Mouse (Mus musculus): ENCODE results near the gene Olfr1346. TPM values are rescaled to one million over a fixed set of nuclear protein-coding genes. Genes with fewer than 3 reads are reported as not detected.

The Olfr1346 gene
- polyA plus RNA-seq, 1 experiment: not detected

DNA sequence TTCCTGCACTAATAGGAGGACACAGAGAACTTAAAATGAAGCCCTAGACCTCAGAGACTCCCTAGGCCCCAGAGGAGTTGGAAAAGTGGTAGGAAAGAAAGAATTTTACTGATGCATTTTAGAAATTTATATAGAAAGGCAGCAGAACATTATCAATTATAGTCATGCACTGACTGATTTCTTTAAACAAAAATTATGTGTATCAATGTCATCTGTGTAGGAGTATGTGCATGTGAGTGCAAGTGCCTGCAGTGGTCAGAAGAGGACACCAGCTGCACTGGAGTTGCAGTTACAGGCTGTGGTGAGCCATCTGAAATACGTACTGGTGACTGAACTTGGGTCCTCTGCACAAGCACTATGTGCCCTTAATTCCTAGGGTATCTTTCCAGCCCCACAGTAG is 32.8 kb downstream of the Olfr1346 start, which contains the start of gene Olfr1347:
Gene Olfr1347 (minus strand): TSS at position 101 of the 400 bp plus-strand sequence.
- Histone ChIP-seq H3K4me3 (ENCODE audit: insufficient read depth, low read length) (no peak within 1 kb of the TSS), H3K4me1 (ENCODE audit: control insufficient read depth, insufficient read depth, low read length) (no peaks in the 10 kb centered on the region), H3K27ac (ENCODE audit: insufficient read depth, low read length) (no peak within 1 kb of the TSS)
- TF ChIP-seq POLR2A (IDR thresholded peaks at IDR 0.05; ENCODE audit: low read depth, low read length): no peak
- TF ChIP-seq CTCF (IDR thresholded peaks at IDR 0.05; ENCODE audit: borderline replicate concordance, insufficient read depth, low read length): no peak

GRCm38 (mm10) chr7:6508648-6509047 is 41.7 kb downstream of the Olfr1346 start, which contains the start of gene Olfr1348:
Olfr1348 (minus strand) TSS chr7:6508748.
- H3K27ac ChIP-seq (ENCODE audit: insufficient read depth, low read length): no peak within 1 kb of the TSS
- no peak within 1 kb of the TSS for H3K4me3 ChIP-seq (ENCODE audit: insufficient read depth, low read length)
- TF ChIP-seq CTCF (IDR thresholded peaks at IDR 0.05; ENCODE audit: borderline replicate concordance, insufficient read depth, low read length): no peak
- no peak for TF ChIP-seq POLR2A (IDR thresholded peaks at IDR 0.05; ENCODE audit: low read depth, low read length)
- no peaks in the 10 kb centered on the region for H3K4me1 ChIP-seq (ENCODE audit: control insufficient read depth, insufficient read depth, low read length)

DNA sequence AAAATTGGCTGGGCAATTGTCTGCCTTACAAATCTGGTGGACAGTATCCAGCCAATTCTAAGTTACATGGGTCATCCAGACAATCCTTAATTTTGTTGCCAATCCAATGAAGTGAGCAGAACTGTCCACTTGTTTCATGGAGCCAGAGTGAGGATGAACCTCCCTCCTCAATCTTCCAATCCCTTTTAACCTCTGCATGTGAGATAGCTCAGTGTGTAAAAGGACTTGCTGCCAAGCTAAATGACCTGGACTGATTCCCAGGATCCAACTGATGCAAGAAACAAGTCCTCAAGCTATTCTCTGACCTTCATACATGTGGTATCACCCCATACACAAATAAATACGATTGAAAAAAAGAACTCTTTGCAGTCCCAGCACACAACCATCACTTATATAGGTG is 54.8 kb downstream of the Olfr1346 start:
- TF ChIP-seq POLR2A (IDR thresholded peaks at IDR 0.05; ENCODE audit: low read depth, low read length) (no peak), CTCF (IDR thresholded peaks at IDR 0.05; ENCODE audit: borderline replicate concordance, insufficient read depth, low read length) (no peak)
- Histone ChIP-seq H3K4me3 (ENCODE audit: insufficient read depth, low read length) (no peak overlapping the region), H3K4me1 (ENCODE audit: control insufficient read depth, insufficient read depth, low read length) (no peaks in the 10 kb centered on the region), H3K27ac (ENCODE audit: insufficient read depth, low read length) (no peak overlapping the region)

- no peak within 1 kb of the TSS for H3K4me3 ChIP-seq (ENCODE audit: insufficient read depth, low read length)
- H3K27ac ChIP-seq (ENCODE audit: insufficient read depth, low read length): no peak within 1 kb of the TSS
- TF ChIP-seq POLR2A (IDR thresholded peaks at IDR 0.05; ENCODE audit: low read depth, low read length): no peak
- no peak for TF ChIP-seq CTCF (IDR thresholded peaks at IDR 0.05; ENCODE audit: borderline replicate concordance, insufficient read depth, low read length)
- no peaks in the 10 kb centered on the region for H3K4me1 ChIP-seq (ENCODE audit: control insufficient read depth, insufficient read depth, low read length)
These were observed 55.9 kb downstream of the Olfr1346 start, which contains the start of gene Olfr1349 for GRCm38 (mm10) chr7:6522850-6523249. Olfr1349 (minus strand) TSS chr7:6522950.

DNA sequence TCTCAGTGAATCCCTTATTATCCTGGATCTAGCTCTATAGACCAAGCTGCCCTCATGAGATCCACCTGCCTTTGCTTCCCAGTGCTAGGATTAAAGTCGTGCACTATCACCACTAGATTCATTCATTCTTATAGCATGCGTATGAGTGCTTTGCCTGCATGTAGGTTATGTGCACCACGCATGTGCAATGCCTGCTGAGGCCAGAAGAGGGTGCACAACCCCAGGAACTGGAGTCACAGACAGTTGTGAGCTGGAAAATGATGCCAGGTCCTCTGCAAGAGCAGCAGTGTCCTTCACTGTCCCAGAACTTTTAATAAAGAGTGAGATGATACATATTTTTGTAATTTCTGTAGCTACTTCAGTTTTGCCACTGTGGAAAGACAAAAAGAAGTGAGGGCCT is 58.1 kb downstream of the Olfr1346 start:
- Histone ChIP-seq H3K4me3 (ENCODE audit: insufficient read depth, low read length) (no peak overlapping the region), H3K27ac (ENCODE audit: insufficient read depth, low read length) (no peak overlapping the region), H3K4me1 (ENCODE audit: control insufficient read depth, insufficient read depth, low read length) (no peaks in the 10 kb centered on the region)
- TF ChIP-seq CTCF (IDR thresholded peaks at IDR 0.05; ENCODE audit: borderline replicate concordance, insufficient read depth, low read length) (no peak), POLR2A (IDR thresholded peaks at IDR 0.05; ENCODE audit: low read depth, low read length) (no peak)

DNA sequence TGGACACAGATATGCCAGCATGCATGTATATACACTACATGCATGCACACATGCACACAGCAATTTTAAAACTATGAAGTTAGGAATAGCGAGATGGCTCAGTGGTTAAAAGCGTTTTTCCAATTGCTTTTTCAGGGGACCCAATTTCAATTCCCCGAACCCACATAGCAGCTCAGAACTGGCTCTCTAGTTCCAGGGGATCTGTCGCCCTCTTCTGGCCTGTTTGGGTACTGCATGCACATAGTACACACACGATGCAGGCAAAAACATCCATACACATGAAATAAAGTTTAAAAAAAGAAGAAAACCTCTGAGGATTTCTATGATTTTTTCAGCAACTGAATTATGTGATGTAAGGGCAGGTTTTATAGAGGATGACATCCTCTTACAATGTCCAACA is 59.2 kb downstream of the Olfr1346 start:
- TF ChIP-seq POLR2A (IDR thresholded peaks at IDR 0.05; ENCODE audit: low read depth, low read length) (no peak), CTCF (IDR thresholded peaks at IDR 0.05; ENCODE audit: borderline replicate concordance, insufficient read depth, low read length) (no peak)
- Histone ChIP-seq H3K4me3 (ENCODE audit: insufficient read depth, low read length) (no peak overlapping the region), H3K4me1 (ENCODE audit: control insufficient read depth, insufficient read depth, low read length) (no peaks in the 10 kb centered on the region), H3K27ac (ENCODE audit: insufficient read depth, low read length) (no peak overlapping the region)

Other genes with a start within 250 kb of the Olfr1346 start
- not detected in 2 replicates for gene Zscan5b, start 244.8 kb upstream of the Olfr1346 start, polyA plus RNA-seq (2011; ENCODE audit: insufficient read length, low read depth, missing spikeins)
- not detected in 2 replicates for gene Epp13, start 214.4 kb upstream of the Olfr1346 start, polyA plus RNA-seq (2011; ENCODE audit: insufficient read length, low read depth, missing spikeins)
- gene Zfp667, start 180.5 kb upstream of the Olfr1346 start, polyA plus RNA-seq (2011; ENCODE audit: insufficient read length, low read depth, missing spikeins): 4.1 TPM in 2 replicates
- gene Zfp583, start 135.8 kb upstream of the Olfr1346 start, polyA plus RNA-seq (2011; ENCODE audit: insufficient read length, low read depth, missing spikeins): 4.7 and 6.2 TPM in 2 replicates
- 0.82 and 1.4 TPM in 2 replicates for gene Gm3854, start 123.3 kb upstream of the Olfr1346 start, polyA plus RNA-seq (2011; ENCODE audit: insufficient read length, low read depth, missing spikeins)
- gene Zfp78, start 103.8 kb upstream of the Olfr1346 start, polyA plus RNA-seq (2011; ENCODE audit: insufficient read length, low read depth, missing spikeins): 3.3 and 3.6 TPM in 2 replicates
- gene Zfp28, start 83.8 kb upstream of the Olfr1346 start, polyA plus RNA-seq (2011; ENCODE audit: insufficient read length, low read depth, missing spikeins): 9.3 and 10.5 TPM in 2 replicates
- not detected in 2 replicates for gene Smim17, start 68.4 kb upstream of the Olfr1346 start, polyA plus RNA-seq (2011; ENCODE audit: insufficient read length, low read depth, missing spikeins)
- gene Gm20715, start 56.8 kb upstream of the Olfr1346 start, polyA plus RNA-seq (2011; ENCODE audit: insufficient read length, low read depth, missing spikeins): not detected in 2 replicates
- not detected in 2 replicates for gene Olfr1344, start 28.4 kb upstream of the Olfr1346 start, polyA plus RNA-seq (2011; ENCODE audit: insufficient read length, low read depth, missing spikeins)
- not detected in 2 replicates for gene Olfr1336, start 10.9 kb upstream of the Olfr1346 start, polyA plus RNA-seq (2011; ENCODE audit: insufficient read length, low read depth, missing spikeins)
- not detected in 2 replicates for gene Olfr5, start 19.8 kb downstream of the Olfr1346 start, polyA plus RNA-seq (2011; ENCODE audit: insufficient read length, low read depth, missing spikeins)
- not detected in 2 replicates for gene Olfr1347, start 32.7 kb downstream of the Olfr1346 start, polyA plus RNA-seq (2011; ENCODE audit: insufficient read length, low read depth, missing spikeins)
- gene Olfr1348, start 41.6 kb downstream of the Olfr1346 start, polyA plus RNA-seq (2011; ENCODE audit: insufficient read length, low read depth, missing spikeins): not detected in 2 replicates
- gene Olfr1349, start 55.8 kb downstream of the Olfr1346 start, polyA plus RNA-seq (2011; ENCODE audit: insufficient read length, low read depth, missing spikeins): not detected in 2 replicates
- not detected in 2 replicates for gene Olfr1350, start 97.7 kb downstream of the Olfr1346 start, polyA plus RNA-seq (2011; ENCODE audit: insufficient read length, low read depth, missing spikeins)
- 9.7 and 27.0 TPM in 2 replicates for gene Zim1, start 229.3 kb downstream of the Olfr1346 start, polyA plus RNA-seq (2011; ENCODE audit: insufficient read length, low read depth, missing spikeins)